Mouse (Mus musculus): ENCODE data around the gene Kcnmb3.
"Not testable (repeated sequence)": the region's sequence is repeated elsewhere in the genome, so short reads cannot be mapped to it uniquely, and the experiment has no call there.

The Kcnmb3 gene

GRCm38 (mm10) chr3:32434016-32434415 is 58.0 kb downstream of the Kcnmb3 start:
- DNase-seq (ENCODE audit: low spot score in 2 of 2): no peak

DNA sequence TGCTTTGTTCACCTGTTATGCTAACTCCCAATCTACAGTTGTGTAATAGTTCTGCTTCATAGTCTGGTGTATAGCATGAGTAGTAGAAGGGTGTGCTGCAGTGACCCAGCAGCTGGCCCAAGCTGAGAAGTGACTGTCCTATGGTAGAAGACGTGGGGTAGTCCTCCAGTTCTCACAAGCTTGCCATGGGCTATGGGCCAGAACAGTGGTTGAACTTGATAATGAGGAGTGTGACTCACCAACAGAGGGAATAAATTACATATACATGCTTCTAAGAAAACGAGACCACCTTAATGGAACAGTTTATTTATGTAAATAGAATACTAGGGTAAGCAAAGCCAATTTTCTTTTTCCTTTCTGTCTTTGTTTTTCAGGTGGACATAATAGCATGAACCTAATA is 61.6 kb downstream of the Kcnmb3 start:
- DNase-seq (ENCODE audit: low spot score in 2 of 2): no peak

DNA sequence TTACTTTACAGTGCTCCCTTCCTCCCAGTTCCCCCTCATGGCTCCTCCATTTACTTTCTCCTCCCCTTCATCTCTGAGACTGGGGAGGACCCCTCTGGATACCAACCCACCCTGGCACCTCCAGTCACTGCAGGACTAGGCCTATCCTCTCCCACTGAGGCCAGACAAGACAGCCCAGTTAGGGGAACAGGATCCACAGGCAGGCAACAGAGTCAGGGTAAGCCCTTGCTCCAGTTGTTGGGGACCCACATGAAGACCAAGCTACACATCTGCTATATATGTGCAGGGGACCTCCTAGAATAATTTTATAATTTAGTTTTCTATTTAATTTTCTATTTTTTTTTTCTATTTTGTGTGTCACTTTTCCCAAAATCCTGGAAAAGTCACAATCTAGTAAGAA is 62.7 kb downstream of the Kcnmb3 start:
- not testable (repeated sequence) for DNase-seq (ENCODE audit: low spot score in 2 of 2)

GRCm38 (mm10) chr3:32428921-32429320 is 63.1 kb downstream of the Kcnmb3 start:
- no peak for DNase-seq (ENCODE audit: low spot score in 2 of 2)

DNA sequence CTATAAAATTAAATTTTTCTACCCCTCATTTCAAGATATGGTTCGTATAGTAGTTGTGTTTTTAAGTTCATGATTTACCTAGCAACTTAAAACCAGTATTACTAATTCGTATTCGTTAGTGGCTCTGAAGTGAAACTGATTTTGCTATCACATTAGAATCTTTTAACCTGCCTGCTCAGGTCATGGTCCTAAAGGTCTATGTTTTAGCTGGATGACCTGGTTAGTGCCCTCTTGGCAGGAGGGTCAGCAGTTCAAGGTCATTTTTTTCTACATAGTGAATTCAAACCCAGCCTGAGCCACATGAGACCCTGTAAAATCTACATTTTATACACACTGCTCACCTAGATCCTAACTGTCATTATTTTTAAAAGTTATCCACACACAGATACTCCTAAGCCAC is 63.7 kb downstream of the Kcnmb3 start:
- DNase-seq (ENCODE audit: low spot score in 2 of 2): no peak

DNA sequence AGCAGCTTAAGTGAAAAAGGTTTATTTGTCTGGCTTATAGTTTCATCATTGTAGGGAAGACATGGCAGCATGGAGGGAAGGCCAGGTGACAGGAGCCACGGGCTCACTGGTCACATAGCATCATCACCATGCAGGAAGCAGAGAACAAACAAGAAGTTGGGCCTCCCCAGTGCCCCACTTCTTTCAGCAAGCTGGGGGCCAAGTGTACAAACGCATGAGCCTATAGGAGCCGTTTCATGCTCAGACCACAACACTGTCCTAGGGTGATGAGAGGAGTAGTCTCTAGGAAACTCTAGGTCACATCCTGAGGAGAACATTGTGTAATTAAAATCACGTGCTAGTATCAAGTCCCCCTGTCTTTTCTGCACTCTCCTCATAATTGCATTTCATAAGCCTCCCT is 64.3 kb downstream of the Kcnmb3 start:
- no peak for DNase-seq (ENCODE audit: low spot score in 2 of 2)
